15 mouse cellular contexts compared by ENCODE assay signal in the genomic region with DNA sequence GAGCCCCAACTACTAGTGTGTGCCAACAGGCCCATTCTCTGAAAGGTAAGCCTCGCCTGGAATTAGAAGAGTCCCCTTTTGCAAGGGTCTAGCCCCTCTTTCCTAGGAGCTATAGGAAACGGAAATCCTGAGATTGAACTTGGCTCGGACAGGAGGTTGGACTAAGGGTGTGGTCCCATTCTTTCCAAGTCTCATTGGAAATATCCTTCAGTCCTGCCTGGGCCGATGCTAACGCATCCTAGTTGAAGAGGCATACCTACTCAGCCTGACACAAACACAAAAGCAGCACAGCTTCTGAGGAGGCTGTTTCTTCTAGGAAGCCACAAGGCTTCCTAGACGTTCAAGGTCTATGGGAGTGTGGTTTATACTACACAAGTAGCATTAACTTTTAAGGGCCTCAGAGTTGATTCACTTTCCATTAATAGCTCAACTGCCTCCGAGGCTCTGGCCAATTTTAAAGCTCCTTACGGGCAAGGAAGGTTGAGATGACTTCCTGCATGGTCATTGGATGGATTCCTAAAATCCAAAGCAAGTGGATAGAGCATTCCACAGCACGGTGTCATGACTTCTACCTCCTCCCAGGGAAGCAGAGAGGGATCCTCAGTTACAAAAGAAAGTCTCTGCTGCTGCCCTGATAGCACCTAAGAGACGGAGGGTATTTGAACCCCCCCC. TPM values are rescaled to one million over a fixed set of nuclear protein-coding genes. Genes with fewer than 3 reads are reported as not detected.
DNase-seq lines count a peak whose midpoint lies in the region; ATAC-seq and TF ChIP-seq lines count a peak whose summit lies in the region.
"Had no signal": no experiment of that assay in that cellular context is flagged by ENCODE, and none has a peak within 500 bp of the region (broad histone marks: within the 10 kb centered on the region; RNA-seq: fewer than 3 reads in every experiment).

No protein-coding gene starts in this region.

- H3K36me3 ChIP-seq in heart, adult 2 months (ENCODE audit: control insufficient read depth, insufficient read depth, low read length), result peaks cover 9% of the 10 kb centered on the region
- no peaks in the 10 kb centered on the region for H3K36me3 ChIP-seq in lung, embryonic 16.5 days (ENCODE audit: control insufficient read depth, insufficient read depth, low read length)
- no peaks in the 10 kb centered on the region for H3K36me3 ChIP-seq in intestine, embryonic 15.5 days
- H3K36me3 ChIP-seq in forebrain, postnatal 0 days (ENCODE audit: insufficient read depth), result no peaks in the 10 kb centered on the region
- H3K36me3 ChIP-seq: limb, embryonic 13.5 days; midbrain, embryonic 10.5 days; neural tube, embryonic 12.5 days had no signal

- peaks cover 31% of the 10 kb centered on the region for H3K4me1 ChIP-seq in heart, adult 2 months (ENCODE audit: control insufficient read depth, insufficient read depth, low read length)
- peaks cover 34% of the 10 kb centered on the region for H3K4me1 ChIP-seq in lung, embryonic 16.5 days (replicated peaks; ENCODE audit: control insufficient read depth, insufficient read depth, low read length)
- H3K4me1 ChIP-seq in intestine, embryonic 15.5 days (replicated peaks), result peaks cover 37% of the 10 kb centered on the region
- H3K4me1 ChIP-seq in forebrain, postnatal 0 days (ENCODE audit: insufficient read depth), result no peaks in the 10 kb centered on the region
- H3K4me1 ChIP-seq: forebrain, embryonic 13.5 days had no signal

- H3K9ac ChIP-seq in heart, adult 2 months (ENCODE audit: low read depth, low read length), result no peak overlapping the region
- no peak overlapping the region for H3K9ac ChIP-seq in lung, embryonic 16.5 days (ENCODE audit: low read length)
- H3K9ac ChIP-seq in intestine, embryonic 15.5 days, result no peak overlapping the region
- H3K9ac ChIP-seq in forebrain, postnatal 0 days, result no peak overlapping the region
- H3K9ac ChIP-seq: forebrain, embryonic 13.5 days; limb, embryonic 13.5 days; neural tube, embryonic 12.5 days had no signal

- no peak for ATAC-seq in lung, embryonic 16.5 days (ENCODE audit: low read depth)
- no peak for ATAC-seq in intestine, embryonic 15.5 days
- no peak for ATAC-seq in forebrain, postnatal 0 days
- ATAC-seq: forebrain, embryonic 13.5 days; inflammation-experienced regulatory T-cells, adult 6 months had no signal

- H3K4me3 ChIP-seq in heart, adult 2 months, result no peak overlapping the region
- H3K4me3 ChIP-seq in lung, embryonic 16.5 days (ENCODE audit: low read length), result no peak overlapping the region
- H3K4me3 ChIP-seq in intestine, embryonic 15.5 days (replicated peaks), result no peak overlapping the region
- no peak overlapping the region for H3K4me3 ChIP-seq in forebrain, postnatal 0 days (ENCODE audit: low read depth, low read length)
- H3K4me3 ChIP-seq: forebrain, embryonic 13.5 days; limb, embryonic 13.5 days; midbrain, embryonic 10.5 days; neural tube, embryonic 12.5 days had no signal

- no peaks in the 10 kb centered on the region for H3K9me3 ChIP-seq in lung, embryonic 16.5 days (ENCODE audit: control insufficient read depth, low read length)
- no peaks in the 10 kb centered on the region for H3K9me3 ChIP-seq in intestine, embryonic 15.5 days
- H3K9me3 ChIP-seq in forebrain, postnatal 0 days (ENCODE audit: low read length), result no peaks in the 10 kb centered on the region
- H3K9me3 ChIP-seq: forebrain, embryonic 13.5 days; limb, embryonic 13.5 days; midbrain, embryonic 10.5 days; neural tube, embryonic 12.5 days had no signal

- DNase-seq in heart, adult 2 months, result peak in 1 of 2 experiments; percentile 44
- DNase-seq in heart, postnatal 14 days, result no peak
- DNase-seq in lung, postnatal 10 days, result no peak
- DNase-seq in urinary bladder, postnatal 14 days (ENCODE audit: low spot score), result no peak
- no peak for DNase-seq in forebrain, postnatal 0 days
- no peak for DNase-seq in cerebellum, adult 9-10 months
- DNase-seq: cerebellum, adult 2 months; gastrocnemius, postnatal 36 days had no signal

- intact Hi-C loops in heart, adult 2 months (cut with DNase I), result loop anchor here (2.0 kb wide), 1 partner anchor 46 kb away; no protein-coding TSS in a partner anchor
- intact Hi-C loops in heart, postnatal 14 days (cut with DNase I), result loop anchor here (5.0 kb wide), 1 partner anchor 151 kb away; a partner anchor contains a TSS

- H3K79me2 ChIP-seq in heart, adult 2 months (replicated peaks; ENCODE audit: control insufficient read depth, insufficient read depth, low read length), result no peaks in the 10 kb centered on the region

- no peak overlapping the region for H3K4me2 ChIP-seq in lung, embryonic 16.5 days (ENCODE audit: low read depth, low read length)
- no peak overlapping the region for H3K4me2 ChIP-seq in intestine, embryonic 15.5 days (replicated peaks)
- H3K4me2 ChIP-seq in forebrain, postnatal 0 days (ENCODE audit: low read depth), result no peak overlapping the region
- H3K4me2 ChIP-seq: forebrain, embryonic 13.5 days; limb, embryonic 13.5 days; neural tube, embryonic 12.5 days had no signal

- H3K27ac ChIP-seq in heart, adult 2 months, result peak overlapping the region; percentile 81
- peak overlapping the region; percentile 72 for H3K27ac ChIP-seq in lung, embryonic 16.5 days (ENCODE audit: low read length)
- peak overlapping the region; percentile 72 for H3K27ac ChIP-seq in intestine, embryonic 15.5 days
- H3K27ac ChIP-seq in forebrain, postnatal 0 days (ENCODE audit: low read depth, low read length), result no peak overlapping the region
- H3K27ac ChIP-seq: forebrain, embryonic 13.5 days; limb, embryonic 13.5 days; midbrain, embryonic 10.5 days; neural tube, embryonic 12.5 days had no signal

- no peak for TF ChIP-seq POLR2A in heart, adult 2 months (IDR thresholded peaks at IDR 0.05; ENCODE audit: insufficient read depth, low read depth, low read length)

- TF ChIP-seq CTCF in heart, adult 2 months (IDR thresholded peaks at IDR 0.05), result no peak
- no peak for TF ChIP-seq CTCF in forebrain, postnatal 0 days (IDR thresholded peaks at IDR 0.05; ENCODE audit: low read depth)

- H3K27me3 ChIP-seq in heart, adult 2 months (ENCODE audit: control insufficient read depth, insufficient read depth, low read length), result no peaks in the 10 kb centered on the region
- H3K27me3 ChIP-seq in lung, embryonic 16.5 days (ENCODE audit: control insufficient read depth, insufficient read depth, low read depth, low read length), result no peaks in the 10 kb centered on the region
- H3K27me3 ChIP-seq in intestine, embryonic 15.5 days (replicated peaks), result no peaks in the 10 kb centered on the region
- no peaks in the 10 kb centered on the region for H3K27me3 ChIP-seq in forebrain, postnatal 0 days (ENCODE audit: insufficient read depth, low read length)
- H3K27me3 ChIP-seq: forebrain, embryonic 13.5 days; neural tube, embryonic 12.5 days had no signal

- 20% methylated on average over 10 of the region's 10 CpGs for WGBS in heart, adult 2 months
- WGBS in lung, embryonic 16.5 days, result 60% methylated on average over 10 of the region's 10 CpGs
- WGBS in intestine, embryonic 15.5 days, result 57% methylated on average over 10 of the region's 10 CpGs
- 86% methylated on average over 10 of the region's 10 CpGs for WGBS in forebrain, postnatal 0 days

- no peak for TF ChIP-seq EP300 in heart, adult 2 months (IDR thresholded peaks at IDR 0.05; ENCODE audit: insufficient read depth, low read depth, low read length)

RNA-seq across cellular contexts. Expression of a gene that starts 39.3 kb away (rescaled TPM):
- 100 to 1,000 TPM; 100 to 104 TPM for total RNA-seq in heart, adult 2 months (2021)
- polyA plus RNA-seq in heart, adult 2 months (2012; rRNA removed), result 30.2 and 65.1 TPM in 2 replicates
- total RNA-seq in heart, postnatal 14 days (2021), result 100 to 1,000 TPM; 103 to 126 TPM
- 17.1 and 20.5 TPM in 2 replicates for polyA plus RNA-seq in lung, embryonic 16.5 days (2015; fragmentation: Nextera tagmentation; extraction: Ambion mirVana)
- polyA plus RNA-seq in intestine, embryonic 15.5 days (2015; fragmentation: Nextera tagmentation; extraction: Ambion mirVana), result 24.2 and 25.0 TPM in 2 replicates
- 23.9 and 28.4 TPM in 2 replicates for total RNA-seq in forebrain, postnatal 0 days (2014; rRNA removed)
- 8.1 and 11.9 TPM in 2 replicates for polyA plus RNA-seq in forebrain, postnatal 0 days (2015; fragmentation: Nextera tagmentation; extraction: Ambion mirVana)
